ENCODE assay signal across 22 mouse cellular contexts in genomic region chr5:24713987-24714386, GRCm38 (mm10). TPM values are rescaled to one million over a fixed set of nuclear protein-coding genes. Genes with fewer than 3 reads are reported as not detected.
DNase-seq lines count a peak whose midpoint lies in the region; ATAC-seq and TF ChIP-seq lines count a peak whose summit lies in the region.
"Had no signal": no experiment of that assay in that cellular context is flagged by ENCODE, and none has a peak within 500 bp of the region (broad histone marks: within the 10 kb centered on the region; RNA-seq: fewer than 3 reads in every experiment).

No protein-coding gene starts in this region.

- no peaks in the 10 kb centered on the region for H3K27me3 ChIP-seq in intestine, embryonic 16.5 days (replicated peaks; ENCODE audit: control insufficient read depth, insufficient read depth, low read length)
- no peaks in the 10 kb centered on the region for H3K27me3 ChIP-seq in intestine, postnatal 0 days (replicated peaks; ENCODE audit: control insufficient read depth, insufficient read depth, low read length)
- H3K27me3 ChIP-seq: forebrain, embryonic 13.5 days; heart, embryonic 13.5 days; liver, embryonic 12.5 days; neural tube, embryonic 13.5 days; stomach, embryonic 15.5 days had no signal

- no peaks in the 10 kb centered on the region for H3K9me3 ChIP-seq in intestine, embryonic 16.5 days (ENCODE audit: control insufficient read depth, low read length)
- no peaks in the 10 kb centered on the region for H3K9me3 ChIP-seq in intestine, postnatal 0 days (ENCODE audit: control insufficient read depth)
- H3K9me3 ChIP-seq: heart, embryonic 13.5 days; liver, embryonic 12.5 days; neural tube, embryonic 13.5 days; stomach, embryonic 15.5 days had no signal

- no peak overlapping the region for H3K27ac ChIP-seq in intestine, embryonic 16.5 days (ENCODE audit: low read length)
- no peak overlapping the region for H3K27ac ChIP-seq in intestine, postnatal 0 days (ENCODE audit: low read depth, low read length)
- H3K27ac ChIP-seq: forebrain, embryonic 13.5 days; heart, embryonic 13.5 days; liver, embryonic 12.5 days; neural tube, embryonic 13.5 days; stomach, embryonic 15.5 days had no signal

- 78% methylated on average over 6 of the region's 6 CpGs for WGBS in intestine, embryonic 16.5 days
- WGBS in intestine, postnatal 0 days, result 71% methylated on average over 6 of the region's 6 CpGs

- H3K4me2 ChIP-seq in intestine, embryonic 16.5 days (ENCODE audit: low read depth, low read length), result no peak overlapping the region
- H3K4me2 ChIP-seq in intestine, postnatal 0 days (replicated peaks; ENCODE audit: low read depth), result no peak overlapping the region
- H3K4me2 ChIP-seq: forebrain, embryonic 13.5 days; heart, embryonic 13.5 days; liver, embryonic 12.5 days; midbrain, embryonic 11.5 days; neural tube, embryonic 13.5 days; stomach, embryonic 15.5 days had no signal

- H3K9ac ChIP-seq in intestine, embryonic 16.5 days (ENCODE audit: low read depth, low read length), result 0 out of 2 replicates have a peak overlapping the region, but pooled peaks have one; percentile 5
- H3K9ac ChIP-seq in intestine, postnatal 0 days (ENCODE audit: low read depth, low read length), result no peak overlapping the region
- H3K9ac ChIP-seq: forebrain, embryonic 13.5 days; heart, embryonic 13.5 days; liver, embryonic 12.5 days; liver, postnatal 0 days; neural tube, embryonic 13.5 days; stomach, embryonic 15.5 days had no signal

- H3K36me3 ChIP-seq in intestine, embryonic 16.5 days (ENCODE audit: control insufficient read depth, insufficient read depth, low read length), result peaks cover 15% of the 10 kb centered on the region; the same call in 1 of the 2 replicates
- peaks cover 27% of the 10 kb centered on the region for H3K36me3 ChIP-seq in intestine, postnatal 0 days (ENCODE audit: control insufficient read depth, insufficient read depth)

- no peak for TF ChIP-seq CTCF in intestine, postnatal 0 days (IDR thresholded peaks at IDR 0.05; ENCODE audit: low read depth)

- 0 out of 2 replicates have a peak, but pooled peaks cover 3% of the 10 kb centered on the region for H3K4me1 ChIP-seq in intestine, embryonic 16.5 days (ENCODE audit: control insufficient read depth, insufficient read depth, low read length)
- no peaks in the 10 kb centered on the region for H3K4me1 ChIP-seq in intestine, postnatal 0 days (replicated peaks; ENCODE audit: control insufficient read depth, insufficient read depth, low read length)
- H3K4me1 ChIP-seq: neural tube, embryonic 13.5 days; stomach, embryonic 15.5 days had no signal

- peak; percentile 52 for DNase-seq in kidney, adult 9 months
- DNase-seq in kidney, postnatal 14 days, result peak; percentile 44
- DNase-seq in right cerebral cortex, postnatal 14 days, result no peak
- DNase-seq in adrenal gland, adult 18-20 months (ENCODE audit: low spot score in 2 of 2), result no peak
- no peak for DNase-seq in heart, postnatal 14 days
- DNase-seq: gastrocnemius, postnatal 10 days; liver, postnatal 0 days; right cerebral cortex, postnatal 25 days; thymus, postnatal 25 days had no signal

- intact Hi-C loops in heart, postnatal 14 days (cut with DNase I), result no loop called here

- no peak for ATAC-seq in intestine, embryonic 16.5 days
- ATAC-seq in intestine, postnatal 0 days, result no peak
- ATAC-seq: CD4-positive, CD25-positive, alpha-beta regulatory T cell, adult 4 months; forebrain, embryonic 13.5 days; liver, embryonic 12.5 days had no signal

- no peak overlapping the region for H3K4me3 ChIP-seq in intestine, embryonic 16.5 days (ENCODE audit: low read length)
- no peak overlapping the region for H3K4me3 ChIP-seq in intestine, postnatal 0 days (ENCODE audit: low read depth, low read length)
- H3K4me3 ChIP-seq: forebrain, embryonic 13.5 days; heart, embryonic 13.5 days; liver, embryonic 12.5 days; neural tube, embryonic 13.5 days; stomach, embryonic 15.5 days had no signal

RNA-seq across cellular contexts. Expression of gene Wdr86, which starts 16.5 kb away (rescaled TPM):
- polyA plus RNA-seq in intestine, embryonic 16.5 days (2015; fragmentation: Nextera tagmentation; extraction: Ambion mirVana), result 6.8 and 8.4 TPM in 2 replicates
- 2.7 and 2.9 TPM in 2 replicates for polyA plus RNA-seq in intestine, postnatal 0 days (2015; fragmentation: Nextera tagmentation; extraction: Ambion mirVana)
- total RNA-seq in adrenal gland, adult 18-20 months (2021), result 1 to 10 TPM in 1 of 2 experiments, under 1 TPM in 1; 0.42 to 1.1 TPM
- total RNA-seq in heart, postnatal 14 days (2021), result 1 to 10 TPM in 1 of 2 experiments, under 1 TPM in 1; 0.78 to 1.0 TPM

RNA-seq across cellular contexts. Expression of gene Nub1, which starts 28.7 kb away (rescaled TPM):
- polyA plus RNA-seq in intestine, embryonic 16.5 days (2015; fragmentation: Nextera tagmentation; extraction: Ambion mirVana), result 26.7 and 28.1 TPM in 2 replicates
- 18.0 and 19.4 TPM in 2 replicates for polyA plus RNA-seq in intestine, postnatal 0 days (2015; fragmentation: Nextera tagmentation; extraction: Ambion mirVana)
- 10 to 100 TPM; 50.1 to 62.0 TPM for total RNA-seq in adrenal gland, adult 18-20 months (2021)
- 10 to 100 TPM; 28.5 to 31.1 TPM for total RNA-seq in heart, postnatal 14 days (2021)

RNA-seq across cellular contexts. Expression of gene Crygn, which starts 43.8 kb away (rescaled TPM):
- polyA plus RNA-seq in intestine, embryonic 16.5 days (2015; fragmentation: Nextera tagmentation; extraction: Ambion mirVana), result 1.0 and 1.4 TPM in 2 replicates
- polyA plus RNA-seq in intestine, postnatal 0 days (2015; fragmentation: Nextera tagmentation; extraction: Ambion mirVana), result 7.3 and 8.1 TPM in 2 replicates
- total RNA-seq in adrenal gland, adult 18-20 months (2021), result 1 to 10 TPM in 1 of 2 experiments, not detected in 1; 2.3 TPM
- total RNA-seq in heart, postnatal 14 days (2021), result 1 to 10 TPM in 1 of 2 experiments, not detected in 1; 2.8 TPM
- total RNA-seq: gastrocnemius, postnatal 10 days; heart, adult 8-10 months; heart, postnatal 10 days had no signal
- polyA plus RNA-seq: embryonic facial prominence, embryonic 11.5 days; forebrain, embryonic 13.5 days; hindbrain, embryonic 11.5 days; liver, embryonic 12.5 days had no signal

Comparison
In these comparisons a context has a peak if more than half of its experiments do, and no peak if none do; other contexts are left out.
1. DNase-seq: peak in kidney, adult 9 months (single experiment) and kidney, postnatal 14 days (single experiment); none in right cerebral cortex, postnatal 14 days (single experiment), adrenal gland, adult 18-20 months (0 of 2) and heart, postnatal 14 days (0 of 2).